Mouse (Mus musculus): Measurements from ENCODE around the gene Rpl3.

- no peak for TF ChIP-seq CTCF (IDR thresholded peaks at IDR 0.05; ENCODE audit: borderline replicate concordance, insufficient read depth, low read depth, low read length)
- no peak for TF ChIP-seq POLR2A (IDR thresholded peaks at IDR 0.05; ENCODE audit: borderline replicate concordance, insufficient read depth, low read length)
These were observed 56.3 kb downstream of the Rpl3 start for GRCm38 (mm10) chr15:80035341-80035885.

All from cerebellum, adult 2 months (tissue).